Mouse (Mus musculus) CH12.LX (cell line): ENCODE data around the gene BC051665.

Source experiments
- MAX ChIP-seq: IDR thresholded peaks from 2 replicates; pipeline ENCODE4 v1.6.1; 2011; ENCODE audit warnings: low read length, improper control_type of control experiment
- MYC ChIP-seq: IDR thresholded peaks from 2 replicates; pipeline ENCODE4 v1.6.1; 2011; ENCODE audit warnings: low read depth, mild to moderate bottlenecking, improper control_type of control experiment, low read length
- PAX5 ChIP-seq: IDR thresholded peaks from 2 replicates; pipeline ENCODE4 v1.6.1; 2012; ENCODE audit warnings: low read length, inconsistent platforms, mixed read lengths
- ZMIZ1 ChIP-seq: IDR thresholded peaks from 2 replicates; pipeline ENCODE4 v1.6.1; 2012; ENCODE audit warnings: low read depth, mild to moderate bottlenecking, inconsistent platforms, low read length, improper control_type of control experiment

DNA sequence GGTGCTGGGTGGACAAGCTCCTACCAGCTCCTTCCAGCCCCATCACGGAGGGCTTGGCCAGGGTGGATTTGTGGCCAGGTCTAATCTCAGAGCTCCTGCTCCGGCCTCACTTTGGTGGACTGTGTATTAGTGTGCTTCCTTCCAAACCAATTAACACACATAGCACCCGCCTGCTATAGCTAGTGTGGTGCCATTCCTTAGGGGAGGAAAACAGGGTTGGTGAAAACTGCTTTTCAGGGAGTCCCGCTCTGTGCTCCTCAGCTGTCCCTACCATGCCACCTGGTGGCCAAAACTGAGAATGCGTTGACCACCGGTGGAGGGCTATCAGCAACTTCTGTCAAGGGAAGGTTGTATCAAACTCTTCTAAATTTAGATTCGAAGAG is 42.1 kb downstream of the BC051665 start:
- no peak for TF ChIP-seq ZMIZ1
- TF ChIP-seq MYC: no peak
- no peak for TF ChIP-seq MAX
- TF ChIP-seq PAX5: no peak
